Mouse (Mus musculus): ENCODE measurements at regions not wholly inside any gene's neighbourhood (a gene's known extent, or its start where the extent isn't known, plus 50 kb on each side); places are given as distances from the start of the nearest gene placed in this dataset.
A peak's percentile ranks its signal among the peaks of the same experiment; 100 is the strongest.

GRCm38 (mm10) chrX:19235449-19235848 is 245.7 kb downstream of the Tex13c3 start:
- peak overlapping the region; percentile 59; the same call in 1 of the 2 replicates for H3K27ac ChIP-seq
- peak; percentile 52 for TF ChIP-seq CTCF (conservative IDR thresholded peaks at IDR 0.05)
- no peak for DNase-seq (ENCODE audit: low spot score in 2 of 2)
- H3K4me3 ChIP-seq = peak overlapping the region; percentile 53

DNA sequence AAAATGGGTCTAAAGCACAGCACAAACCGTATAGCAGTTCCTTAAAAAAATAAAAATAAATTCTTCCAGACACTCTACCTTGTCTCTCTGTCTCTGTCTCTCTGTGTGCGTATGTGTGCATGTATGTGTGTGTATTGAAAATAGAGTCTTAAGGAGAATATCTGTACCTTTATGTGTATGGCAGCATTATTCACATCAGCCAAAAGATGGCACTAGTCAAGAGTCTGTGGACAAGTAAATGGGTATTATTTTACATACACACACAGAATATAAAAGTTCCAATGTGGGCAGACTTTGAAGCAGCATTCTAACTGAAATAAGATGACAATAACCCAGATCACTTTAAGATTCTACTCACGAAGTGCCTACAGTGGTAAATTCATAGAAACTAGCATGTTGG is 249.3 kb downstream of the Tex13c3 start:
- Histone ChIP-seq H3K4me3 (no peak overlapping the region; the same call in 1 of the 2 replicates), H3K27ac (no peak overlapping the region)
- no peak for DNase-seq (ENCODE audit: low spot score in 2 of 2)
- peak; percentile 57 for TF ChIP-seq CTCF (conservative IDR thresholded peaks at IDR 0.05)

DNA sequence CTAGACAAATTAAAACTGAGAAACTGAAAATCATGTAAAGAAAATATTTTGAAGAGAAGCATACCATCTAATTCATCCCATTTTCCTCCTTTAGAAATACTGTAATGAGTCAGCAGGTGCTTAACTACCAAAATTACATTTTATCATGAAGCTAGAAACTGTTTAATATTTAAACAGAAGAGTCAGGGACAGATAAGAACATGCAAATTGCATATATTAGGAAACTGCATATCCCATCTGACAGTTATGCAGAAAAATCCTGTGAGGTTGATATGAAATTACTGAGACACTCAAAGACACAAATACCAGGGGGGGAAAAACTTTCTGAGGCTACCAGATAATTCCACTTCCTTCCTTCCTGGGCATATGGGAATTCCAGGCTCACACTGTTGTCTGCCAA is 257.8 kb downstream of the Tex13c3 start:
- no peak for DNase-seq (ENCODE audit: low spot score in 2 of 2)
- no peak overlapping the region for H3K4me3 ChIP-seq
- no peak for TF ChIP-seq CTCF (conservative IDR thresholded peaks at IDR 0.05)
- no peak overlapping the region for H3K27ac ChIP-seq

GRCm38 (mm10) chrX:19220785-19221496 is 260.2 kb downstream of the Tex13c3 start:
- TF ChIP-seq CTCF (conservative IDR thresholded peaks at IDR 0.05) = no peak
- Histone ChIP-seq H3K4me3 (no peak overlapping the region), H3K27ac (no peak overlapping the region)
- no peak for DNase-seq (ENCODE audit: low spot score in 2 of 2)

DNA sequence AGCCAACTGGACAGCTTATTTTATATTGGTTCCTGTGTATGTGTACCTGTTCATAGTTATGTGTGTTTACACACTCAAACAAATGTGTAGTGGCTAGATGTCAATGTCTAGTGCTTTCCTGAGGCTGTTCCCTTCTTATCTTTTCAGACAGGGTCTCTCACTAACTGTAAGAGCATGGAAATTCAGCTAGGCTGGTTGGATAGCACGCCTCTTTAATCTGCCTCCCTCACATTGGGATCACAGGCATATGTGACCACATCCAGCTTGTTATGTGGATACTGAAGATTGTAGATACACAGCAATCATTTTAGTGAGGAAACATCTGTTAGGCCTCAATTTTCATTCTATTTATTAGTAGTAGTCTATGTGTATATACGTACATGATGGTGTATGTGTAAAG is 261.4 kb downstream of the Tex13c3 start:
- TF ChIP-seq CTCF (conservative IDR thresholded peaks at IDR 0.05) = no peak
- H3K4me3 ChIP-seq = no peak overlapping the region
- H3K27ac ChIP-seq = peak overlapping the region; percentile 51
- no peak for DNase-seq (ENCODE audit: low spot score in 2 of 2)

GRCm38 (mm10) chrX:19219301-19219700 is 261.8 kb downstream of the Tex13c3 start:
- no peak for DNase-seq (ENCODE audit: low spot score in 2 of 2)
- Histone ChIP-seq H3K4me3 (no peak overlapping the region), H3K27ac (peak overlapping the region; percentile 51)
- TF ChIP-seq CTCF (conservative IDR thresholded peaks at IDR 0.05) = no peak

DNA sequence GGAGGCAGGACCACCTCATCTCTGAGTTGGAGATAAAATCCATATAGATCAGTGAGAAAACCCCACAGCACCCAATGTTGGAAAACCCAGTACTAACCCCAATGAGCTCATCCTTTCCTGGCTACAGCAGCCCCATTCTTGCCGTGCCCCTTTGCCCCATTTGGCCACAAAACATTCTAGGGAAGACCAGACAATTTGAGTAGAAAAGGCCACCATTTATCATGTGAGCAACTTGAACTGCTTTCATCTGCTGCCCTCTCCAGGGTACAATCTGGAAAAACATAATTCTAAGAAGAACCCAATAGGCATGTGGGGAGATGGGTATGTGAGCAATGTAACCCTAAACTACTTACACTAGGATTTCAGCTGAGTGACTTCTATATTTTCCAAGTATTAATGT is 274.7 kb downstream of the Tex13c3 start:
- Histone ChIP-seq H3K27ac (no peak overlapping the region), H3K4me3 (no peak overlapping the region)
- no peak for DNase-seq (ENCODE audit: low spot score in 2 of 2)
- no peak; the same call in 1 of the 2 replicates for TF ChIP-seq CTCF (conservative IDR thresholded peaks at IDR 0.05)

DNA sequence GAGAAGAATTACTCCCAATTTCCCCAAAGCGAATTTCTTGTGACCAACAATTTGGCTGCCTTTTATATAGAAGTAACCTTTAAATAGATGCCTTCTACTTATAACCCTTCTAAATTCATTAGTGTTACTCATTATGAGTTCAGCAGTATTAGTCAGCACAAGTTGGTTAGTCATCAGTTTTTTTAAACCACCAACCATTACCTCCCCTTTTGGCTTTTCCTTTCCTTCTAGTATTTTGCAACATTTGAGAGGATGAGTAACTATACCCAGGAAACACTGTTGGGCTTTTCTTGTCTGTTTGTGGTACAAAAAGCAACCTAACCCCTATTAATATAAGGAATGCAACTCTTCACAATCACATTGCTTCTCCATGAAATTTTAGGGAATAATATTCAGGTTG is 278.6 kb downstream of the Tex13c3 start:
- no peak overlapping the region for H3K27ac ChIP-seq
- no peak overlapping the region for H3K4me3 ChIP-seq
- no peak for TF ChIP-seq CTCF (conservative IDR thresholded peaks at IDR 0.05)
- DNase-seq (ENCODE audit: low spot score in 2 of 2) = no peak

- Histone ChIP-seq H3K27ac (peak overlapping the region; percentile 14; the same call in 1 of the 2 replicates), H3K4me3 (no peak overlapping the region)
- peak; percentile 71 for TF ChIP-seq CTCF (conservative IDR thresholded peaks at IDR 0.05)
- no peak for DNase-seq (ENCODE audit: low spot score in 2 of 2)
Observed at GRCm38 (mm10) chrX:19201383-19201782, 279.7 kb downstream of the Tex13c3 start.

- no peak for TF ChIP-seq CTCF (conservative IDR thresholded peaks at IDR 0.05)
- no peak for DNase-seq (ENCODE audit: low spot score in 2 of 2)
- Histone ChIP-seq H3K4me3 (no peak overlapping the region), H3K27ac (0 out of 2 replicates have a peak overlapping the region, but pooled peaks have one; percentile 3)
Observed at GRCm38 (mm10) chrX:19199531-19199930, 281.6 kb downstream of the Tex13c3 start.

DNA sequence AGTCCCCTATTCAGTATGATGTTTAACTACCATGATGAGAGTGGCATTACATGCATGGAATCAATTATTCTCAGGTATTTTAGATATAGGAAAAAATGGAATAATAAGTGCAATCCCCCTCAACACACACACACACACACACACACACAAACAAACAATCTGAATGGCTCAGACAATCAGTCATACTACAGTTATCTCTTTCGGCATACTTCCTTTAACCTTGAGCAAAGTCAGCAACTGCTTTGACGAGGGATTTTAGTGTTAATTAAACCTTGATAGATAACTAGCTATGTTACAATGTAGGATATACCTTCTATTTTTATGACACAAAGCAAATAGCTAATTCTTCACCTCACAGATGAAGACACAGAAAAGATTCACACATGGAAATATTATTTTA is 312.1 kb downstream of the Tex13c3 start:
- TF ChIP-seq CTCF (conservative IDR thresholded peaks at IDR 0.05) = no peak
- no peak overlapping the region for H3K4me3 ChIP-seq
- no peak overlapping the region for H3K27ac ChIP-seq
- DNase-seq (ENCODE audit: low spot score in 2 of 2) = no peak

DNA sequence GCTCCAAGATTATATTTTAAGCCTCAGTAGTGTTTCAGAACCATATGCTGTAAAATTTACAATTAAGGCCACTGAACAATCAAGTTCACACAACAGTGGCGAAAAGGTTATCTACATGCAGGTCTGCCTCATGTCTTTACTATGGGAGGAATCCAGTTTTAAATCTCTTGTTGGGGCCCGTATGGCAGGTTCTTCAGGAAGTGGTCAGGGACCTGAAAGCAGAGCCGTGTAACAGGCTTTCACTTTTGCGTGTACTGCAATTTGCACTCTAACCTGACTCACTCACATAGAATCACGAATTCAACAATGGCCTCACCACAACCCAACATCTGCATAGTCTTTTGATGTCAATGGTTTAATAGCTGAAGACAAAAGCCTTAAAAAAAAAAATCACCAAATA is 312.6 kb downstream of the Tex13c3 start:
- no peak for DNase-seq (ENCODE audit: low spot score in 2 of 2)
- Histone ChIP-seq H3K27ac (peak overlapping the region; percentile 57), H3K4me3 (no peak overlapping the region)
- no peak for TF ChIP-seq CTCF (conservative IDR thresholded peaks at IDR 0.05)

- 0 out of 2 replicates have a peak overlapping the region, but pooled peaks have one; percentile 8 for H3K4me3 ChIP-seq
- peak in 1 of 2 experiments; percentile 13 for DNase-seq (ENCODE audit: low spot score in 2 of 2)
- 0 out of 2 replicates have a peak, but pooled peaks have one; percentile 6 for TF ChIP-seq CTCF (conservative IDR thresholded peaks at IDR 0.05)
- peak overlapping the region; percentile 57 for H3K27ac ChIP-seq
Observed at GRCm38 (mm10) chrX:19168111-19168510, 313.0 kb downstream of the Tex13c3 start.
